Mouse (Mus musculus) cerebellum, adult 2 months (tissue): Measurements from ENCODE around the gene Tex46.

Source experiments
- CTCF ChIP-seq: fragments of 200-500 bp; IDR thresholded peaks from 2 replicates; pipeline ENCODE4 v1.5.1; 2011; ENCODE audit warnings: low read depth, mild to moderate bottlenecking, control low read depth, low read length, moderate library complexity, borderline replicate concordance; ENCODE audit not compliant: insufficient read depth
- POLR2A ChIP-seq: fragments of 200-500 bp; IDR thresholded peaks from 2 replicates; pipeline ENCODE4 v1.6.1; 2011; ENCODE audit warnings: low read length, control low read depth, borderline replicate concordance; ENCODE audit not compliant: insufficient read depth

DNA sequence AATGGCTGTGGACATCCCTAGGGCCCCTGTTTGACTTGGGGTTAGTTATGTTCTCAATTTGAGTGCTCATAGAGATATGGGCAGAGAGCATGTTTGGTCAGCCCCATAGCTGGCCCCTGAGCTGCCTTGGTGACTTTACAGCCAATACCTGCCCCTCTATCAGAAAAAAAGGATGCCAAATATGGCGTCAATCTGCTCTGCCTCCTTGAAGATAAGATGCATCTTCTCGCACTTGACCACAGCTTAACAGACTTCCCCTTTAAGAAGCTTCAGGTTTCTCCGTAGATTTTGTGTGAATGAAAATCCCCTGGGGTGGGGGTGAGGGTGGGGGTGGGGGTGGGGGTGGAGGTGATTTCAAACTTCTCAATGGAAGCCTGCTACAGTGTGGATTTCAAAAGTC lies 47.7 kb downstream of the Tex46 start:
- no peak for TF ChIP-seq CTCF
- TF ChIP-seq POLR2A: no peak
